Mouse (Mus musculus) bone marrow, adult 2 months (tissue): ENCODE data around the gene Rbbp5.

Experiments used
- CTCF ChIP-seq: fragments of 200-500 bp; IDR thresholded peaks from 2 replicates; pipeline ENCODE4 v1.5.1; 2011; ENCODE audit warnings: low read length, control low read depth; ENCODE audit not compliant: control insufficient read depth, insufficient read depth
- POLR2A ChIP-seq: fragments of 200-500 bp; IDR thresholded peaks from 2 replicates; pipeline ENCODE4 v1.6.1; 2011; ENCODE audit warnings: low read depth, mild to moderate bottlenecking, control low read depth, low read length, borderline replicate concordance; ENCODE audit not compliant: control insufficient read depth

- TF ChIP-seq CTCF (no peak), POLR2A (no peak)
Measured at GRCm38 (mm10) chr1:132528071-132528470, 50.9 kb downstream of the Rbbp5 start.
